Mouse (Mus musculus) stomach, embryonic 15.5 days (tissue): ENCODE data around the gene Fas. TPM values are rescaled to one million over a fixed set of nuclear protein-coding genes. Genes with fewer than 3 reads are reported as not detected.

ENCODE experiments used
- ATAC-seq: fragments of 200-750 bp; cut with Nextera tagmentation; 2 replicates; pipeline ENCODE4 v1.8.0; 2017; ENCODE audit warnings: low read depth, moderate number of reproducible peaks, moderate TSS enrichment; ENCODE audit not compliant: insufficient read depth, low FRiP score
- H3K27ac ChIP-seq: fragments of 300-500 bp; sonication (generic); 2 replicates; pipeline ENCODE4 v1.5.1; 2015; ENCODE audit warnings: mild to moderate bottlenecking, inconsistent platforms
- H3K27me3 ChIP-seq: fragments of 300-500 bp; sonication (generic); replicated peaks from 2 replicates; pipeline ENCODE4 v1.6.1; 2015; ENCODE audit warnings: inconsistent platforms
- H3K36me3 ChIP-seq: fragments of 300-500 bp; sonication (generic); 2 replicates; pipeline ENCODE4 v1.6.1; 2015; ENCODE audit warnings: inconsistent platforms
- H3K4me1 ChIP-seq: fragments of 300-500 bp; sonication (generic); 2 replicates; pipeline ENCODE4 v1.6.1; 2015; ENCODE audit warnings: inconsistent platforms
- H3K4me2 ChIP-seq: fragments of 300-500 bp; sonication (generic); 2 replicates; pipeline ENCODE4 v1.6.1; 2015; ENCODE audit warnings: mild to moderate bottlenecking, inconsistent platforms
- H3K4me3 ChIP-seq: fragments of 300-500 bp; sonication (generic); replicated peaks from 2 replicates; pipeline ENCODE4 v1.5.1; 2015; ENCODE audit warnings: inconsistent platforms
- H3K9ac ChIP-seq: fragments of 300-500 bp; sonication (generic); 2 replicates; pipeline ENCODE4 v1.6.1; 2015; ENCODE audit warnings: inconsistent platforms
- H3K9me3 ChIP-seq: fragments of 300-500 bp; sonication (generic); 2 replicates; pipeline ENCODE4 v1.6.1; 2016; ENCODE audit warnings: inconsistent platforms
- whole genome bisulfite sequencing: fragments of 180-500 bp; shearing (Covaris S2); methylation state at CpG from one replicate; pipeline ENCODE4 v1.1.7; 2015; 5-methylcytosine and 5-hydroxymethylcytosine counted together
- polyA plus RNA-seq: library from polyadenylated mRNA; unstranded; fragments of >200 nt; fragmentation: Nextera tagmentation; extraction: Ambion mirVana; gene quantifications from 2 replicates; pipeline ENCODE4 v1.2.1, GENCODE M21; 2015

Fas gene
- polyA plus RNA-seq, 1 experiment from 2014 or later = 4.9 TPM

- Histone ChIP-seq H3K9me3 (no peaks in the 10 kb centered on the region), H3K4me2 (no peak overlapping the region), H3K36me3 (no peaks in the 10 kb centered on the region), H3K27me3 (no peaks in the 10 kb centered on the region), H3K9ac (no peak overlapping the region), H3K27ac (no peak overlapping the region), H3K4me1 (peaks cover 9% of the 10 kb centered on the region; the same call in 1 of the 2 replicates), H3K4me3 (no peak overlapping the region)
- 71% methylated on average over 13 of the region's 13 CpGs for WGBS
- no peak for ATAC-seq
Observed at GRCm38 (mm10) chr19:34287656-34288415, 2.6 kb upstream of the Fas start.

GRCm38 (mm10) chr19:34288696-34289095, 1.8 kb upstream of the Fas start:
- Histone ChIP-seq H3K4me2 (no peak overlapping the region), H3K4me1 (peaks cover 9% of the 10 kb centered on the region; the same call in 1 of the 2 replicates), H3K9me3 (no peaks in the 10 kb centered on the region), H3K9ac (no peak overlapping the region), H3K36me3 (no peaks in the 10 kb centered on the region), H3K27me3 (no peaks in the 10 kb centered on the region), H3K4me3 (no peak overlapping the region), H3K27ac (no peak overlapping the region)
- no peak for ATAC-seq
- WGBS = 93% methylated on average over 1 of the region's 1 CpGs

- ATAC-seq = peak; percentile 23; the same call in 1 of the 2 replicates
- 0 out of 2 replicates have a peak, but pooled peaks cover 7% of the 10 kb centered on the region for H3K4me1 ChIP-seq
- no peaks in the 10 kb centered on the region for H3K36me3 ChIP-seq
- no peaks in the 10 kb centered on the region for H3K27me3 ChIP-seq
- no peaks in the 10 kb centered on the region for H3K9me3 ChIP-seq
- H3K27ac ChIP-seq = no peak overlapping the region
- WGBS = 6% methylated on average over 15 of the region's 15 CpGs
- peak overlapping the region; percentile 94 for H3K4me2 ChIP-seq
- peak overlapping the region; percentile 51 for H3K4me3 ChIP-seq
- H3K9ac ChIP-seq = 0 out of 2 replicates have a peak overlapping the region, but pooled peaks have one; percentile 29
Observed at GRCm38 (mm10) chr19:34290872-34291341, 441 bp downstream of the Fas start.

- Histone ChIP-seq H3K9me3 (no peaks in the 10 kb centered on the region), H3K27ac (no peak overlapping the region), H3K4me3 (peak overlapping the region; percentile 51), H3K36me3 (no peaks in the 10 kb centered on the region), H3K9ac (no peak overlapping the region), H3K4me2 (peak overlapping the region; percentile 94), H3K4me1 (0 out of 2 replicates have a peak, but pooled peaks cover 7% of the 10 kb centered on the region), H3K27me3 (no peaks in the 10 kb centered on the region)
- no peak for ATAC-seq
- WGBS = 53% methylated on average over 8 of the region's 8 CpGs
Observed at GRCm38 (mm10) chr19:34291379-34291778, 913 bp downstream of the Fas start.

GRCm38 (mm10) chr19:34291956-34292355, 1.5 kb downstream of the Fas start:
- H3K9me3 ChIP-seq = no peaks in the 10 kb centered on the region
- 75% methylated on average over 5 of the region's 5 CpGs for WGBS
- 0 out of 2 replicates have a peak, but pooled peaks cover 7% of the 10 kb centered on the region for H3K4me1 ChIP-seq
- no peaks in the 10 kb centered on the region for H3K36me3 ChIP-seq
- no peak overlapping the region for H3K4me2 ChIP-seq
- no peak overlapping the region for H3K27ac ChIP-seq
- no peaks in the 10 kb centered on the region for H3K27me3 ChIP-seq
- ATAC-seq = no peak
- H3K9ac ChIP-seq = no peak overlapping the region
- no peak overlapping the region for H3K4me3 ChIP-seq

- no peaks in the 10 kb centered on the region for H3K27me3 ChIP-seq
- H3K36me3 ChIP-seq = no peaks in the 10 kb centered on the region
- no peaks in the 10 kb centered on the region for H3K9me3 ChIP-seq
- H3K4me2 ChIP-seq = no peak overlapping the region
- H3K9ac ChIP-seq = no peak overlapping the region
- H3K4me1 ChIP-seq = 0 out of 2 replicates have a peak, but pooled peaks cover 7% of the 10 kb centered on the region
- H3K27ac ChIP-seq = no peak overlapping the region
- H3K4me3 ChIP-seq = no peak overlapping the region
- ATAC-seq = no peak
- 76% methylated on average over 2 of the region's 2 CpGs for whole genome bisulfite sequencing
Observed at GRCm38 (mm10) chr19:34292701-34293100, 2.2 kb downstream of the Fas start.

GRCm38 (mm10) chr19:34293376-34293947, 3.0 kb downstream of the Fas start:
- Histone ChIP-seq H3K27me3 (no peaks in the 10 kb centered on the region), H3K27ac (no peak overlapping the region), H3K4me3 (no peak overlapping the region), H3K9ac (no peak overlapping the region), H3K4me2 (no peak overlapping the region), H3K36me3 (no peaks in the 10 kb centered on the region), H3K9me3 (no peaks in the 10 kb centered on the region), H3K4me1 (0 out of 2 replicates have a peak, but pooled peaks cover 7% of the 10 kb centered on the region)
- ATAC-seq = no peak
- 78% methylated on average over 3 of the region's 3 CpGs for WGBS

DNA sequence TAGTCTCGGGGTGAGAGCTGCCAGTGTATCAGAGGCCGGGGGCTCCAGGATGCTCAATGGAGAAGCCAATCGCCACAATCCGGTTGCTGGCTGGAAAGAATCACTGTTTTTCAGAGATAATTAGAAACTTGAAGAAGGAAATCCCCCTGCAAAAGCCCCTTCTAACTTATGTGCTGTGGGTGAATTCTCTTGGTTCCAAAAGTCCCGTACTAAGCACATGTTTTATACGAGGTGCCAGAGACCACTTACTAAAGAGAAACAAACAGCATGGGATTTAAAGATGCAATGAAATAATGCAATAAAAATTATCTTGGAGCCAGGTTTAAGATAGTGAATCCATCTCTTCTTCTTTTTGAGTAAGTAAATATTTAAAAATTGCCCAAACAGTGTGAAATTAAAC, 5.0 kb downstream of the Fas start:
- Histone ChIP-seq H3K4me2 (no peak overlapping the region), H3K4me3 (no peak overlapping the region), H3K27me3 (no peaks in the 10 kb centered on the region), H3K9me3 (no peaks in the 10 kb centered on the region), H3K27ac (no peak overlapping the region), H3K4me1 (0 out of 2 replicates have a peak, but pooled peaks cover 4% of the 10 kb centered on the region), H3K36me3 (no peaks in the 10 kb centered on the region), H3K9ac (no peak overlapping the region)
- 43% methylated on average over 6 of the region's 6 CpGs for WGBS
- no peak for ATAC-seq

DNA sequence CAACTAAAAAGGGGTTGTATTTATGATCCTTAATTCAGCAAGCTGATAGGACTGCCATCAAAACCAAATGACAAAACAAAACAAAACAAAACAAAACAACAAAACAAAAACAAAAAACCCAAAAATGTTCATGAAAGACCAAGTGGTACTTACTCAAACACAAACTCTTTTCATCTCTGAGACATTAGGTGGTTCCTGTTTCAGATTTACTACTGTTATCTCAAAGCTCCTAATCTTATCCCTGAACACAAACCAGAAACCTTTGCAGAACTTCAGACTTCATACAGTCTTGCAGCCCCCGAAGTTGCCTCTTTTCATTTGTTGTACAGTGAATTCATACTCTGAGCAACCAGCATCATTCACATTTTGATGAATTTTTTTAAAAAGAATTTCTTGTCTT, 8.1 kb downstream of the Fas start:
- ATAC-seq = no peak
- Histone ChIP-seq H3K4me1 (no peaks in the 10 kb centered on the region), H3K4me3 (no peak overlapping the region), H3K4me2 (no peak overlapping the region), H3K36me3 (no peaks in the 10 kb centered on the region), H3K9me3 (no peaks in the 10 kb centered on the region), H3K27me3 (no peaks in the 10 kb centered on the region), H3K27ac (no peak overlapping the region), H3K9ac (no peak overlapping the region)
- 71% methylated on average over 1 of the region's 1 CpGs for WGBS

DNA sequence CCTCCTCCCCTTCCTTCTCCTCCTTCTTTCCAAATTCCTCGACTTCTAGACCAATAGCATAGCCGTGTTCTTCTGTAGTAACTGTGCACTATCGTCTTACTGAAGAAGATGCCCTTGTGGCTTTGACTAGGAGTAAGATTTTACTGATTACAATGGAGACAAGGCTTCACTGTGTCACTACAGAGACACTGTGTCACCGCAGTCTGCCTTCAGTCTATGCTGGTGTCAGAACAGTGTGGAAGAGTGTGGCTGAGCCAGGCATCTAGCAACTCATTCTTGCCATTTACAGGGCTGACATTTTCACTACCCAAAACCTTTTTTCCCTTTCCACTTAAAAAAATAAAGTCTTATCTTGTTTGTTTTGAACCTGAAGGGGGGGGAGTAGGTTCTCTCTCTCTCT, 8.8 kb downstream of the Fas start:
- ATAC-seq = no peak
- Histone ChIP-seq H3K4me2 (no peak overlapping the region), H3K27me3 (no peaks in the 10 kb centered on the region), H3K9ac (no peak overlapping the region), H3K27ac (no peak overlapping the region), H3K36me3 (no peaks in the 10 kb centered on the region), H3K9me3 (no peaks in the 10 kb centered on the region), H3K4me1 (no peaks in the 10 kb centered on the region), H3K4me3 (no peak overlapping the region)
- WGBS = 68% methylated on average over 4 of the region's 4 CpGs

GRCm38 (mm10) chr19:34300430-34300829, 10.0 kb downstream of the Fas start:
- no peaks in the 10 kb centered on the region for H3K4me1 ChIP-seq
- H3K36me3 ChIP-seq = no peaks in the 10 kb centered on the region
- no peaks in the 10 kb centered on the region for H3K27me3 ChIP-seq
- 75% methylated on average over 2 of the region's 2 CpGs for WGBS
- H3K27ac ChIP-seq = no peak overlapping the region
- H3K4me3 ChIP-seq = no peak overlapping the region
- no peak overlapping the region for H3K9ac ChIP-seq
- H3K4me2 ChIP-seq = no peak overlapping the region
- no peaks in the 10 kb centered on the region for H3K9me3 ChIP-seq
- ATAC-seq = no peak

DNA sequence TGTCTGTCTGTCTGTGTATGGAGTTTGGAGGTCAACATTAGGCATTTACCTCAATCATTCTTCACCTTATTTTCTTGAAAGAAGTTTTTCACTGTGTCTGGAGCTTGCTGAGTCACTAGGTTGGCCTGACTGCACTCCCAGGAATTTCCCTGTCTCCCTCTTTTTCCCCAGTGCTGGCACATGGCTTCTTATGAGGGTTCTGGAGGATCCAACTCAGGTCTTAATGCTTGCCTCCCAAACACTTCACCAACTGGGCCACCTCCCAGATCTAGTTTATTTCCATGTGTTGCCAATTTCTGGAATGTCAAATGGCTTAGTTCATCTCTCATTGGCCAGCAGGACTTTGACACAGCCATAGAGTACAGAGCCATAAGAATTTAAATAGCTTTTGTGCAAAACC, 14.5 kb downstream of the Fas start:
- Histone ChIP-seq H3K27ac (no peak overlapping the region), H3K27me3 (no peaks in the 10 kb centered on the region), H3K4me3 (no peak overlapping the region), H3K4me2 (no peak overlapping the region), H3K9me3 (no peaks in the 10 kb centered on the region), H3K9ac (no peak overlapping the region), H3K4me1 (no peaks in the 10 kb centered on the region), H3K36me3 (no peaks in the 10 kb centered on the region)
- ATAC-seq = no peak
